Mouse (Mus musculus): ENCODE results near the gene Marco. TPM values are rescaled to one million over a fixed set of nuclear protein-coding genes. Genes with fewer than 3 reads are reported as not detected.
A peak's percentile ranks its signal among the peaks of the same experiment; 100 is the strongest.

The Marco gene
- polyA plus RNA-seq, 1 experiment from 2014 or later = not detected

- H3K36me3 ChIP-seq = no peaks in the 10 kb centered on the region
- H3K9me3 ChIP-seq (replicated peaks) = no peaks in the 10 kb centered on the region
- WGBS = 17% methylated on average over 5 of the region's 5 CpGs
- no peaks in the 10 kb centered on the region for H3K27me3 ChIP-seq (ENCODE audit: low read depth, poor library complexity, severe bottlenecking)
- H3K4me3 ChIP-seq = no peak overlapping the region
- no peaks in the 10 kb centered on the region for H3K4me1 ChIP-seq
- no peak overlapping the region for H3K27ac ChIP-seq
- no peak for DNase-seq (ENCODE audit: low spot score)
Measured at GRCm38 (mm10) chr1:120480937-120481336, 23.9 kb downstream of the Marco start.

- no peaks in the 10 kb centered on the region for H3K36me3 ChIP-seq
- no peak overlapping the region for H3K27ac ChIP-seq
- no peak overlapping the region for H3K4me3 ChIP-seq
- no peaks in the 10 kb centered on the region for H3K27me3 ChIP-seq (ENCODE audit: low read depth, poor library complexity, severe bottlenecking)
- no peaks in the 10 kb centered on the region for H3K4me1 ChIP-seq
- no peaks in the 10 kb centered on the region for H3K9me3 ChIP-seq (replicated peaks)
- 80% methylated on average over 4 of the region's 4 CpGs for WGBS
- no peak for DNase-seq (ENCODE audit: low spot score)
Measured at GRCm38 (mm10) chr1:120474825-120475224, 30.0 kb downstream of the Marco start.

GRCm38 (mm10) chr1:120468891-120469290 is 35.9 kb downstream of the Marco start:
- no peaks in the 10 kb centered on the region for H3K27me3 ChIP-seq (ENCODE audit: low read depth, poor library complexity, severe bottlenecking)
- H3K36me3 ChIP-seq = no peaks in the 10 kb centered on the region
- peaks cover 15% of the 10 kb centered on the region for H3K4me1 ChIP-seq
- H3K9me3 ChIP-seq (replicated peaks) = no peaks in the 10 kb centered on the region
- H3K27ac ChIP-seq = no peak overlapping the region
- peak; percentile 82 for DNase-seq (ENCODE audit: low spot score)
- no peak overlapping the region for H3K4me3 ChIP-seq
- WGBS = 19% methylated on average over 15 of the region's 15 CpGs

- no peak overlapping the region for H3K27ac ChIP-seq
- H3K4me3 ChIP-seq = no peak overlapping the region
- peaks cover 24% of the 10 kb centered on the region for H3K4me1 ChIP-seq
- no peaks in the 10 kb centered on the region for H3K27me3 ChIP-seq (ENCODE audit: low read depth, poor library complexity, severe bottlenecking)
- H3K36me3 ChIP-seq = no peaks in the 10 kb centered on the region
- no peak for DNase-seq (ENCODE audit: low spot score)
- 91% methylated on average over 2 of the region's 2 CpGs for WGBS
- no peaks in the 10 kb centered on the region for H3K9me3 ChIP-seq (replicated peaks)
Measured at GRCm38 (mm10) chr1:120467323-120467722, 37.5 kb downstream of the Marco start.

GRCm38 (mm10) chr1:120466751-120467150 is 38.1 kb downstream of the Marco start:
- WGBS = 22% methylated on average over 7 of the region's 7 CpGs
- no peak for DNase-seq (ENCODE audit: low spot score)
- Histone ChIP-seq H3K36me3 (no peaks in the 10 kb centered on the region), H3K4me3 (no peak overlapping the region), H3K9me3 (replicated peaks) (no peaks in the 10 kb centered on the region), H3K4me1 (peaks cover 29% of the 10 kb centered on the region), H3K27ac (no peak overlapping the region), H3K27me3 (ENCODE audit: low read depth, poor library complexity, severe bottlenecking) (no peaks in the 10 kb centered on the region)

GRCm38 (mm10) chr1:120459032-120459431 is 45.8 kb downstream of the Marco start:
- Histone ChIP-seq H3K27me3 (ENCODE audit: low read depth, poor library complexity, severe bottlenecking) (no peaks in the 10 kb centered on the region), H3K27ac (no peak overlapping the region)
- WGBS = 84% methylated on average over 6 of the region's 6 CpGs

GRCm38 (mm10) chr1:120458524-120458923 is 46.3 kb downstream of the Marco start:
- no peaks in the 10 kb centered on the region for H3K36me3 ChIP-seq
- no peak overlapping the region for H3K4me3 ChIP-seq
- peaks cover 15% of the 10 kb centered on the region for H3K4me1 ChIP-seq
- WGBS = 54% methylated on average over 5 of the region's 5 CpGs
- H3K27me3 ChIP-seq (ENCODE audit: low read depth, poor library complexity, severe bottlenecking) = no peaks in the 10 kb centered on the region
- no peak overlapping the region for H3K27ac ChIP-seq
- no peak for DNase-seq (ENCODE audit: low spot score)
- H3K9me3 ChIP-seq (replicated peaks) = no peaks in the 10 kb centered on the region

More at GRCm38 (mm10) chr1:120459032-120459431, 45.8 kb downstream of the Marco start:
- Histone ChIP-seq H3K9me3 (replicated peaks) (no peaks in the 10 kb centered on the region), H3K4me1 (peaks cover 15% of the 10 kb centered on the region), H3K36me3 (no peaks in the 10 kb centered on the region), H3K4me3 (no peak overlapping the region)
- DNase-seq (ENCODE audit: low spot score) = no peak

- Histone ChIP-seq H3K4me3 (no peak overlapping the region), H3K27ac (no peak overlapping the region), H3K4me1 (no peaks in the 10 kb centered on the region), H3K9me3 (replicated peaks) (no peaks in the 10 kb centered on the region), H3K36me3 (no peaks in the 10 kb centered on the region), H3K27me3 (ENCODE audit: low read depth, poor library complexity, severe bottlenecking) (no peaks in the 10 kb centered on the region)
- 86% methylated on average over 9 of the region's 9 CpGs for WGBS
- no peak for DNase-seq (ENCODE audit: low spot score)
Measured at GRCm38 (mm10) chr1:120451486-120452270, 53.1 kb downstream of the Marco start.

GRCm38 (mm10) chr1:120449662-120450061 is 55.2 kb downstream of the Marco start:
- H3K4me1 ChIP-seq = no peaks in the 10 kb centered on the region
- no peak overlapping the region for H3K4me3 ChIP-seq
- H3K27me3 ChIP-seq (ENCODE audit: low read depth, poor library complexity, severe bottlenecking) = no peaks in the 10 kb centered on the region
- H3K27ac ChIP-seq = no peak overlapping the region
- 82% methylated on average over 2 of the region's 2 CpGs for WGBS
- H3K9me3 ChIP-seq (replicated peaks) = no peaks in the 10 kb centered on the region
- H3K36me3 ChIP-seq = no peaks in the 10 kb centered on the region
- no peak for DNase-seq (ENCODE audit: low spot score)

GRCm38 (mm10) chr1:120443228-120443639 is 61.6 kb downstream of the Marco start:
- WGBS = 68% methylated on average over 3 of the region's 3 CpGs
- Histone ChIP-seq H3K4me1 (no peaks in the 10 kb centered on the region), H3K27me3 (ENCODE audit: low read depth, poor library complexity, severe bottlenecking) (no peaks in the 10 kb centered on the region), H3K27ac (no peak overlapping the region), H3K9me3 (replicated peaks) (no peaks in the 10 kb centered on the region), H3K36me3 (no peaks in the 10 kb centered on the region), H3K4me3 (no peak overlapping the region)
- no peak for DNase-seq (ENCODE audit: low spot score)

GRCm38 (mm10) chr1:120441587-120441986 is 63.2 kb downstream of the Marco start:
- no peaks in the 10 kb centered on the region for H3K36me3 ChIP-seq
- no peaks in the 10 kb centered on the region for H3K9me3 ChIP-seq (replicated peaks)
- no peak overlapping the region for H3K4me3 ChIP-seq
- DNase-seq (ENCODE audit: low spot score) = no peak
- H3K27me3 ChIP-seq (ENCODE audit: low read depth, poor library complexity, severe bottlenecking) = no peaks in the 10 kb centered on the region
- H3K27ac ChIP-seq = no peak overlapping the region
- no peaks in the 10 kb centered on the region for H3K4me1 ChIP-seq
- WGBS = 53% methylated on average over 2 of the region's 2 CpGs

- no peaks in the 10 kb centered on the region for H3K36me3 ChIP-seq
- no peaks in the 10 kb centered on the region for H3K4me1 ChIP-seq
- no peaks in the 10 kb centered on the region for H3K9me3 ChIP-seq (replicated peaks)
- H3K4me3 ChIP-seq = no peak overlapping the region
- WGBS = 92% methylated on average over 5 of the region's 5 CpGs
- DNase-seq (ENCODE audit: low spot score) = no peak
- no peaks in the 10 kb centered on the region for H3K27me3 ChIP-seq (ENCODE audit: low read depth, poor library complexity, severe bottlenecking)
- H3K27ac ChIP-seq = no peak overlapping the region
Measured at GRCm38 (mm10) chr1:120435591-120435990, 69.2 kb downstream of the Marco start.

GRCm38 (mm10) chr1:120430171-120430570 is 74.7 kb downstream of the Marco start:
- Histone ChIP-seq H3K27me3 (ENCODE audit: low read depth, poor library complexity, severe bottlenecking) (no peaks in the 10 kb centered on the region), H3K4me3 (no peak overlapping the region), H3K27ac (no peak overlapping the region), H3K36me3 (no peaks in the 10 kb centered on the region), H3K4me1 (no peaks in the 10 kb centered on the region), H3K9me3 (replicated peaks) (no peaks in the 10 kb centered on the region)
- no peak for DNase-seq (ENCODE audit: low spot score)
- 82% methylated on average over 5 of the region's 5 CpGs for WGBS

- H3K27me3 ChIP-seq (ENCODE audit: low read depth, poor library complexity, severe bottlenecking) = no peaks in the 10 kb centered on the region
- H3K9me3 ChIP-seq (replicated peaks) = no peaks in the 10 kb centered on the region
- no peak overlapping the region for H3K27ac ChIP-seq
- no peaks in the 10 kb centered on the region for H3K36me3 ChIP-seq
- no peaks in the 10 kb centered on the region for H3K4me1 ChIP-seq
- H3K4me3 ChIP-seq = no peak overlapping the region
- 70% methylated on average over 8 of the region's 8 CpGs for WGBS
- no peak for DNase-seq (ENCODE audit: low spot score)
Measured at GRCm38 (mm10) chr1:120425587-120425986, 79.2 kb downstream of the Marco start.

Data from limb, embryonic 10.5 days (tissue).